Mouse (Mus musculus): Measurements from ENCODE around the gene Cryl1. TPM values are rescaled to one million over a fixed set of nuclear protein-coding genes. Genes with fewer than 3 reads are reported as not detected.

The Cryl1 gene
- 38.5 and 47.8 TPM in 2 replicates for polyA plus RNA-seq (2015; fragmentation: Nextera tagmentation; extraction: Ambion mirVana)

- H3K27me3 ChIP-seq = no peaks in the 10 kb centered on the region
- H3K9me3 ChIP-seq (replicated peaks) = no peaks in the 10 kb centered on the region
- peaks cover 11% of the 10 kb centered on the region for H3K4me1 ChIP-seq
- H3K4me3 ChIP-seq (replicated peaks) = peak within 1 kb of the TSS; percentile 73
- ATAC-seq (ENCODE audit: insufficient number of reproducible peaks, low FRiP score, low TSS enrichment, low read depth) = peak; percentile 99
- peak within 1 kb of the TSS; percentile 86 for H3K4me2 ChIP-seq (replicated peaks)
- 3% methylated on average over 43 of the region's 43 CpGs for WGBS
- no peaks in the 10 kb centered on the region for H3K36me3 ChIP-seq
- peak within 1 kb of the TSS; percentile 59 for H3K9ac ChIP-seq
- H3K27ac ChIP-seq (replicated peaks) = peak within 1 kb of the TSS; percentile 83
These were observed at the start of gene Cryl1 for GRCm38 (mm10) chr14:57398065-57398757. Cryl1 (minus strand) TSS chr14:57398529.

- 60% methylated on average over 2 of the region's 2 CpGs for WGBS
- Histone ChIP-seq H3K9me3 (replicated peaks) (no peaks in the 10 kb centered on the region), H3K4me2 (replicated peaks) (no peak overlapping the region), H3K27ac (replicated peaks) (no peak overlapping the region), H3K36me3 (no peaks in the 10 kb centered on the region), H3K4me1 (0 out of 2 replicates have a peak, but pooled peaks cover 7% of the 10 kb centered on the region), H3K9ac (no peak overlapping the region), H3K27me3 (no peaks in the 10 kb centered on the region), H3K4me3 (replicated peaks) (no peak overlapping the region)
- ATAC-seq (ENCODE audit: insufficient number of reproducible peaks, low FRiP score, low TSS enrichment, low read depth) = no peak
These were observed 32.1 kb upstream of the Cryl1 start for GRCm38 (mm10) chr14:57430451-57430850.

DNA sequence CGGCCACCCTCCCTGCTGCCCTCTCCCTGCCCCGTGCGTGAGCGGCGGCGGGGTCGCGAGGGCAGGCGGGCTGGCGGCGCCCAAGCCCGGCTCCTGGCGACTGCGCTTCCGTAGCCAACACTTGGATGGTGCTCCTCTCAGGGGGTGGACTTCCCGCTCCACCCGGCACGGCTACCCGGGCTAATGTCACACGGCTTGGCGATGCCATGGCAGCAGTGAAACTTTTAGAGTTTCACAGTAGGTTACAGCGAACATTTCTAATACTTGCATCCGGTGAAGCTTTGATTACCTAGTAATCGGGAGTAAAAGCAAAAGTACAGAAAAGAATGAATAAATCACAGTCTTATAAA lies 25.9 kb upstream of the Cryl1 start:
- H3K4me2 ChIP-seq (replicated peaks) = peak overlapping the region; percentile 61
- no peaks in the 10 kb centered on the region for H3K36me3 ChIP-seq
- no peaks in the 10 kb centered on the region for H3K27me3 ChIP-seq
- WGBS = 1% methylated on average over 24 of the region's 24 CpGs
- peaks cover 8% of the 10 kb centered on the region; the same call in 1 of the 2 replicates for H3K4me1 ChIP-seq
- ATAC-seq (ENCODE audit: insufficient number of reproducible peaks, low FRiP score, low TSS enrichment, low read depth) = peak; percentile 81
- peak overlapping the region; percentile 95 for H3K4me3 ChIP-seq (replicated peaks)
- H3K9me3 ChIP-seq (replicated peaks) = no peaks in the 10 kb centered on the region
- peak overlapping the region; percentile 63 for H3K27ac ChIP-seq (replicated peaks)
- H3K9ac ChIP-seq = peak overlapping the region; percentile 85

- no peaks in the 10 kb centered on the region for H3K9me3 ChIP-seq (replicated peaks)
- no peaks in the 10 kb centered on the region for H3K27me3 ChIP-seq
- no peaks in the 10 kb centered on the region for H3K36me3 ChIP-seq
- peak; percentile 98 for ATAC-seq (ENCODE audit: insufficient number of reproducible peaks, low FRiP score, low TSS enrichment, low read depth)
- 3% methylated on average over 41 of the region's 42 CpGs for WGBS
- H3K4me2 ChIP-seq (replicated peaks) = peak within 1 kb of the TSS; percentile 61
- H3K9ac ChIP-seq = peak within 1 kb of the TSS; percentile 85
- peaks cover 3% of the 10 kb centered on the region; the same call in 1 of the 2 replicates for H3K4me1 ChIP-seq
- peak within 1 kb of the TSS; percentile 95 for H3K4me3 ChIP-seq (replicated peaks)
- peak within 1 kb of the TSS; percentile 63 for H3K27ac ChIP-seq (replicated peaks)
These were observed 25.3 kb upstream of the Cryl1 start, which contains the start of gene Ift88 for GRCm38 (mm10) chr14:57423432-57424211. Ift88 (plus strand) TSS chr14:57424062.

DNA sequence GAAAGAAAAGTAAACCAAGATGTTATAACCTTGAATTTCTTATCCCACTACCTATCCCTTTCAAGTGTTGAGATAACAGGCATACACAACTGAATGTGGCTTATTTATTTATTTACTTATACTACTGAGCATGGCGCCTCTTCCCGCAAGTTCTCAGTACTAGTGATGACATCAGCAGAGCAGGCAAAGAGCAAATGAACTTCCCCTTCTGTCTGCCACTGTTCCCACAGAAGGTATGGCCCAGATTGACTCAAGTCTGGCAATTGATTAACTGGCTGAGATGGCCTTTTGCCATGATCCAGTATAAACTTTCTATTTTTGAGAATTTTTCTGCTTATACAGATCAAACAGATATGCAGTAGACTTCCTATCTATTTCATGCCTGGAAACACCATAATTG lies 18.9 kb upstream of the Cryl1 start:
- no peak overlapping the region for H3K4me3 ChIP-seq (replicated peaks)
- no peak overlapping the region for H3K27ac ChIP-seq (replicated peaks)
- no peaks in the 10 kb centered on the region for H3K9me3 ChIP-seq (replicated peaks)
- no peak overlapping the region for H3K4me2 ChIP-seq (replicated peaks)
- no peak for ATAC-seq (ENCODE audit: insufficient number of reproducible peaks, low FRiP score, low TSS enrichment, low read depth)
- H3K27me3 ChIP-seq = no peaks in the 10 kb centered on the region
- no peaks in the 10 kb centered on the region for H3K36me3 ChIP-seq
- no peak overlapping the region for H3K9ac ChIP-seq
- no peaks in the 10 kb centered on the region for H3K4me1 ChIP-seq
- 79% methylated on average over 2 of the region's 2 CpGs for WGBS

- H3K27me3 ChIP-seq = no peaks in the 10 kb centered on the region
- no peak overlapping the region for H3K4me2 ChIP-seq (replicated peaks)
- 36% methylated on average over 7 of the region's 7 CpGs for WGBS
- H3K4me1 ChIP-seq = peaks cover 4% of the 10 kb centered on the region; the same call in 1 of the 2 replicates
- H3K4me3 ChIP-seq (replicated peaks) = no peak overlapping the region
- no peak overlapping the region for H3K9ac ChIP-seq
- H3K27ac ChIP-seq (replicated peaks) = peak overlapping the region; percentile 55; the same call in 1 of the 2 replicates
- H3K9me3 ChIP-seq (replicated peaks) = no peaks in the 10 kb centered on the region
- no peak for ATAC-seq (ENCODE audit: insufficient number of reproducible peaks, low FRiP score, low TSS enrichment, low read depth)
- no peaks in the 10 kb centered on the region for H3K36me3 ChIP-seq
These were observed 13.8 kb upstream of the Cryl1 start for GRCm38 (mm10) chr14:57412166-57412565.

- 20% methylated on average over 6 of the region's 6 CpGs for WGBS
- Histone ChIP-seq H3K9ac (no peak overlapping the region), H3K4me2 (replicated peaks) (no peak overlapping the region), H3K36me3 (no peaks in the 10 kb centered on the region), H3K4me3 (replicated peaks) (no peak overlapping the region), H3K27ac (replicated peaks) (no peak overlapping the region), H3K9me3 (replicated peaks) (no peaks in the 10 kb centered on the region), H3K4me1 (peaks cover 6% of the 10 kb centered on the region; the same call in 1 of the 2 replicates), H3K27me3 (no peaks in the 10 kb centered on the region)
- no peak for ATAC-seq (ENCODE audit: insufficient number of reproducible peaks, low FRiP score, low TSS enrichment, low read depth)
These were observed 10.8 kb upstream of the Cryl1 start for GRCm38 (mm10) chr14:57409106-57409505.

- WGBS = 66% methylated on average over 8 of the region's 8 CpGs
- Histone ChIP-seq H3K9ac (no peak overlapping the region), H3K27ac (replicated peaks) (no peak overlapping the region), H3K27me3 (no peaks in the 10 kb centered on the region), H3K4me3 (replicated peaks) (no peak overlapping the region), H3K9me3 (replicated peaks) (no peaks in the 10 kb centered on the region), H3K4me1 (peaks cover 6% of the 10 kb centered on the region; the same call in 1 of the 2 replicates), H3K4me2 (replicated peaks) (no peak overlapping the region), H3K36me3 (no peaks in the 10 kb centered on the region)
- no peak for ATAC-seq (ENCODE audit: insufficient number of reproducible peaks, low FRiP score, low TSS enrichment, low read depth)
These were observed 9.8 kb upstream of the Cryl1 start for GRCm38 (mm10) chr14:57408100-57408499.

- Histone ChIP-seq H3K4me3 (replicated peaks) (no peak overlapping the region), H3K27ac (replicated peaks) (no peak overlapping the region), H3K4me2 (replicated peaks) (peak overlapping the region; percentile 11), H3K4me1 (peaks cover 6% of the 10 kb centered on the region; the same call in 1 of the 2 replicates), H3K36me3 (no peaks in the 10 kb centered on the region), H3K9ac (no peak overlapping the region), H3K27me3 (no peaks in the 10 kb centered on the region), H3K9me3 (replicated peaks) (no peaks in the 10 kb centered on the region)
- ATAC-seq (ENCODE audit: insufficient number of reproducible peaks, low FRiP score, low TSS enrichment, low read depth) = no peak
- whole genome bisulfite sequencing = 4% methylated on average over 12 of the region's 12 CpGs
These were observed 9.0 kb upstream of the Cryl1 start for GRCm38 (mm10) chr14:57407039-57407987.

DNA sequence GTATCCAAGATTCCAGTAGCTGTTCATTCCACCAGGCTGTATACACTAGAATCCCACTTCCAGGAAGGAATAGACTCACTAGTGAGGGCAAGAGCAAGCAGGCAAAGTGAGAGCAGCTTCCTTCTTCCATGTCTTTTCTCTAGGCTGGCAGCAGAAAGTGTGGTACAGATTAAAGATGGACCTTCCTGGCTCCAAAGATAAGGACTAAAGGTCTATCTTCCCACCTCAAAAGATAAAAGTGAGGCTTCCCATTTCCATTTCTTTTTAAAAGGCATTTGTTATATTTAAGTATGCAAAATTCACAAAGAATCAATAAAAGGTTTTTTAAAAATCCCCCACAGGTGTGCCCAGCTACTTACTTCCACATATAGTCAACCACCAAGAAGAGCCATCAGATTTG lies 4.5 kb upstream of the Cryl1 start:
- Histone ChIP-seq H3K27ac (replicated peaks) (no peak overlapping the region), H3K36me3 (no peaks in the 10 kb centered on the region), H3K9me3 (replicated peaks) (no peaks in the 10 kb centered on the region), H3K9ac (no peak overlapping the region), H3K4me2 (replicated peaks) (no peak overlapping the region), H3K27me3 (no peaks in the 10 kb centered on the region), H3K4me1 (peaks cover 13% of the 10 kb centered on the region), H3K4me3 (replicated peaks) (no peak overlapping the region)
- no peak for ATAC-seq (ENCODE audit: insufficient number of reproducible peaks, low FRiP score, low TSS enrichment, low read depth)

Measured in embryonic facial prominence, embryonic 15.5 days (tissue).